Mouse (Mus musculus): Measurements from ENCODE around the gene Polr3b. TPM values are rescaled to one million over a fixed set of nuclear protein-coding genes. Genes with fewer than 3 reads are reported as not detected.
A peak's percentile ranks its signal among the peaks of the same experiment; 100 is the strongest.

The Polr3b gene
- polyA plus RNA-seq, 1 experiment from 2014 or later, result 17.2 TPM

DNA sequence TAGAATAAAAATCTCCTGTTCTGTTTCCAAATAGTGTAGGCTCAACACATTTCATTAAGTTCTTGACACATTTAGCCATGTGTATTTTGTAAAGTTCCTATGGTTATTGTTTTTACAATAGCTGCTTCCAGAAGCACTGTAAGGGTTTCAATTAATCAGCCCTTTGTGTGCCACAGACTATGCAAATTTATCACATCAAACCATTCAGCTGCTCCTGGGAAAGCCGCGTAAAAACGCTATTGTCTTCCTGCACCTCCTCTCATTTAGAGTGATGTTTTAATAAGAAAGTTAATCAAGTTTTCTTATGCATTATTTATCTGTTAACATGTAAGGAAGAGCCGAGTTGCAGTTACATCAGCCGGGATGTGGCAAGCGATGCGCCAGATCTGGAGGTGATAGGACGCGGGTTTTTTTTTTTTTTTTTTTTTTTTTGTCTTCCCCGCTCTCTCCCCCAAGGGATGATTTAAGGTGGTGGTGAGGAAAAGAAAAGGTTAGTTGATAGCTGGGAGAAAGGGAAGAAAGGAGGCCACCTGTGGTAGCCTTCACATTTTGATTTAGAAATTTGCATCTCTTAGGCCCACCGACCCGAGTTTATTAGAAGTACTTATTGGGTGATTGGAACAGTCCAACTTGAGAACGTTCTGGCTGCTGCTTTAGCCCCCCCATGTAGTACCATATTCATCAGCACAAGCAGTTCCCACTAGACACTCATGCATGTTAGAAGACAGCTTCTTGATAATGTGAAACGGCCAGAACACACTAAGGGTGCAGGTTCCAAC lies 85.8 kb downstream of the Polr3b start:
- peak overlapping the region; percentile 63; the same call in 1 of the 2 replicates for H3K27ac ChIP-seq
- H3K4me2 ChIP-seq (replicated peaks), result 0 out of 2 replicates have a peak overlapping the region, but pooled peaks have one; percentile 4
- WGBS, result 10% methylated on average over 14 of the region's 14 CpGs

DNA sequence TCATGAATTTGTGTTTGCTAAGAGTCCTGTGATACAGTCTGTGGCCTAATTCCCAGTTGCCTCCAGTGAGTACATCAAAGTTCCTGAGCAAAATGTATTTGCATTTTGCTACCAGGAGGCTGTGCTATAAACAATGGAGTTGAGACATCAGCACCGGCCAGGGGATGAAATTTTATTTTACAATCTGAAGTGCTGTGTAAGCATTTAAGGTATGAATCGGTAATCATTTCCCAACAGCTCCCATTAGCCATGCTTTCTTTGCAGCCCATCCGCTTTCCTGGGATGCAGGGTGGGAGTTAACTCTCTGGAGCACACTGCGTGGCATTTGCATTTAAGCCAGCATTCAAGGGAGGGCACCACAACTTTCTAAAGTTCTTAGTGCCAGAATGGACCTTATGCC lies 88.1 kb downstream of the Polr3b start:
- no peak for DNase-seq (ENCODE audit: low spot score)
- Histone ChIP-seq H3K4me3 (replicated peaks; ENCODE audit: low read length) (no peak overlapping the region), H3K9me3 (ENCODE audit: control insufficient read depth, low read length) (no peaks in the 10 kb centered on the region), H3K4me2 (replicated peaks) (no peak overlapping the region), H3K27ac (peak overlapping the region; percentile 38), H3K9ac (no peak overlapping the region), H3K36me3 (replicated peaks; ENCODE audit: control insufficient read depth, insufficient read depth) (0 out of 2 replicates have a peak, but pooled peaks cover 3% of the 10 kb centered on the region), H3K27me3 (ENCODE audit: control insufficient read depth, insufficient read depth, low read length) (no peaks in the 10 kb centered on the region), H3K4me1 (replicated peaks; ENCODE audit: control insufficient read depth, insufficient read depth, low read length) (peaks cover 37% of the 10 kb centered on the region)
- ATAC-seq (ENCODE audit: low FRiP score), result no peak
- 15% methylated on average over 4 of the region's 4 CpGs for WGBS

More for the DNA sequence above, 85.8 kb downstream of the Polr3b start:
- Histone ChIP-seq H3K9me3 (ENCODE audit: control insufficient read depth, low read length) (no peaks in the 10 kb centered on the region), H3K36me3 (replicated peaks; ENCODE audit: control insufficient read depth, insufficient read depth) (no peaks in the 10 kb centered on the region; the same call in 1 of the 2 replicates), H3K4me1 (replicated peaks; ENCODE audit: control insufficient read depth, insufficient read depth, low read length) (peaks cover 34% of the 10 kb centered on the region), H3K9ac (no peak overlapping the region), H3K27me3 (ENCODE audit: control insufficient read depth, insufficient read depth, low read length) (no peaks in the 10 kb centered on the region), H3K4me3 (replicated peaks; ENCODE audit: low read length) (no peak overlapping the region)
- DNase-seq (ENCODE audit: low spot score) (no peak), ATAC-seq (ENCODE audit: low FRiP score) (no peak)

DNA sequence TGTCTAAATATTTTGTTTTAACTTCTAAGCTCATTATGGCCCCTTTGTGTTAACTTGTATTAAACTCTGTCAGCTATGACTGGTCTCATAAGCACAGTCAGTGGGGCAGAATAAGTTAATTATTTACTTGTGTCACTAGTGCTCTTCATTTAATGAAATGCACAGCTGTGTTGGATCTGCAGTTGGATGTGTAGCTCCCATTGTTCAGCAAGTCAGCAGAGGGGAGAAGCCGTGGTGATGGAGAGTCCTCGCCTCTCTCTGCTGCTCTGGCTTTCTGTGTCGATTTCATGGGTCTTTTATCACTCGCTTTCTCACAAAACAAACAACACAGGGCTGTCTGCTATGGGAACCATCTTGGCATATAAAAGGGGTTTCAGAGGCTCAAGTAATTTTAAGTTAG lies 88.7 kb downstream of the Polr3b start:
- Histone ChIP-seq H3K4me2 (replicated peaks) (no peak overlapping the region), H3K9me3 (ENCODE audit: control insufficient read depth, low read length) (no peaks in the 10 kb centered on the region), H3K4me1 (replicated peaks; ENCODE audit: control insufficient read depth, insufficient read depth, low read length) (peaks cover 37% of the 10 kb centered on the region), H3K4me3 (replicated peaks; ENCODE audit: low read length) (no peak overlapping the region), H3K36me3 (replicated peaks; ENCODE audit: control insufficient read depth, insufficient read depth) (0 out of 2 replicates have a peak, but pooled peaks cover 3% of the 10 kb centered on the region), H3K9ac (no peak overlapping the region), H3K27me3 (ENCODE audit: control insufficient read depth, insufficient read depth, low read length) (no peaks in the 10 kb centered on the region), H3K27ac (no peak overlapping the region)
- WGBS, result 7% methylated on average over 4 of the region's 4 CpGs
- peak; percentile 74 for ATAC-seq (ENCODE audit: low FRiP score)
- peak; percentile 59 for DNase-seq (ENCODE audit: low spot score)

DNA sequence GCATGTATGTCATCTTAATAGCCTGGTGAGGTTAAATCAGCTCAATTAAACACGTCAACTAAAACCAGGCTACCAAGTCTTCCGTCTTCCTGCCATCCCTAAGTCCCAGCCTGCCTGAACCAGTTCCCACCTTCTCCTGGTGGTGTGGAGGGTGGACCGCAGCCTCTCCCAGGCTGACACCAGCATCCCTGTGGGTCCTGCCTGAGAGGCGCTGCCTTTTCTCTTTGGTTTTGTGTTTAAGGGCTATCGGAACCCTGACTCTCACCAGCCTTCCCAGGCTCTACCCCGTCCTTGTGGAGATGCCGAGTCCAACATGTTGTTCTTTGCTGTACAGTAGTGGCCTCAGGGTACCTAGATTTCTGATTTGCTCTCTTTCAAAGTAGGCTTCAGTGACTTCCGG lies 89.4 kb downstream of the Polr3b start:
- Histone ChIP-seq H3K4me3 (replicated peaks; ENCODE audit: low read length) (no peak overlapping the region), H3K36me3 (replicated peaks; ENCODE audit: control insufficient read depth, insufficient read depth) (0 out of 2 replicates have a peak, but pooled peaks cover 3% of the 10 kb centered on the region), H3K9me3 (ENCODE audit: control insufficient read depth, low read length) (no peaks in the 10 kb centered on the region), H3K9ac (no peak overlapping the region), H3K27ac (peak overlapping the region; percentile 39; the same call in 1 of the 2 replicates), H3K27me3 (ENCODE audit: control insufficient read depth, insufficient read depth, low read length) (no peaks in the 10 kb centered on the region), H3K4me2 (replicated peaks) (no peak overlapping the region), H3K4me1 (replicated peaks; ENCODE audit: control insufficient read depth, insufficient read depth, low read length) (peaks cover 37% of the 10 kb centered on the region)
- ATAC-seq (ENCODE audit: low FRiP score), result peak; percentile 29
- no peak for DNase-seq (ENCODE audit: low spot score)
- 20% methylated on average over 8 of the region's 8 CpGs for WGBS

DNA sequence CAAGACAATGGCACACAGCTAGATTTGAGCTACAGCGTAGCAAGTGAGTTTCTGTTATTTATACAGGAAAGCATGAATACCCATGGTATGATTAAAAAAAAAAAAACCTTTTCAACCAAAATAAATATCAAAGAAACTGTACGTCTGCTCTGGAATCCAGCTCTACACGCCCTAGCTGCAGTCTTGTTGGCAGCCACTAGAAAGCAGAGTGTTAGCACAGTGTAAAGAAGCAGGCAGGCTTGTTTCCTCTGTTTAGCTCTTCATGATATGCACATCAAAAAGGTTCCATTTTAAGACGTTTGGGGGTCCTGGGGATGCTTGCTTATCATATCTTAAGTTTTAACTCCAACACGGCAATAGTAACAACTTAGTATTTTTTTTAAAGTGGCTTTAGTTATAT lies 89.8 kb downstream of the Polr3b start:
- Histone ChIP-seq H3K4me3 (replicated peaks; ENCODE audit: low read length) (no peak overlapping the region), H3K36me3 (replicated peaks; ENCODE audit: control insufficient read depth, insufficient read depth) (0 out of 2 replicates have a peak, but pooled peaks cover 3% of the 10 kb centered on the region), H3K27ac (peak overlapping the region; percentile 39; the same call in 1 of the 2 replicates), H3K4me1 (replicated peaks; ENCODE audit: control insufficient read depth, insufficient read depth, low read length) (peaks cover 37% of the 10 kb centered on the region), H3K9ac (no peak overlapping the region), H3K9me3 (ENCODE audit: control insufficient read depth, low read length) (no peaks in the 10 kb centered on the region), H3K4me2 (replicated peaks) (no peak overlapping the region), H3K27me3 (ENCODE audit: control insufficient read depth, insufficient read depth, low read length) (no peaks in the 10 kb centered on the region)
- 35% methylated on average over 5 of the region's 5 CpGs for WGBS
- ATAC-seq (ENCODE audit: low FRiP score) (no peak), DNase-seq (ENCODE audit: low spot score) (no peak)

DNA sequence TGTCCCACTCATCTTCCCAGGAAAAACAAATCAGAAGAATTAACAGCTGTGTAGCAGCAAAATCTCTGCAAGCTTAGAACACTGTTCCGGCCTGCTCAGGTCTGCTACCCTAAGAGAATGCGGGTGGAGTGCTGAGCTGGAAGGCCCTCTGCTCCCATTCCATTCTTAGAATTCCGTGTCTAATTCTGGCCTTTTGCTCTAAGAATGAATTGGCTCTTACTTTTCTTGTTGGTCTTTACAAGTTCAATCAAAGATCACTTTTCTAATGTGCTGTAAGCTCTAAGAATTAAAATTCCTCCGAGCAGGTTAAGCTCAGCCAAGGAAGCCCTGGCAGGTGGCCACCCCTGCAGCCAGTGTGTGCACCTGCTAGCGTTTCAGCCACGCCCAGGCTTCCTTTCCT lies 90.4 kb downstream of the Polr3b start:
- peak overlapping the region; percentile 33; the same call in 1 of the 2 replicates for H3K27ac ChIP-seq
- no peaks in the 10 kb centered on the region for H3K9me3 ChIP-seq (ENCODE audit: control insufficient read depth, low read length)
- no peak for ATAC-seq (ENCODE audit: low FRiP score)
- H3K4me3 ChIP-seq (replicated peaks; ENCODE audit: low read length), result no peak overlapping the region
- H3K4me1 ChIP-seq (replicated peaks; ENCODE audit: control insufficient read depth, insufficient read depth, low read length), result peaks cover 33% of the 10 kb centered on the region
- H3K36me3 ChIP-seq (replicated peaks; ENCODE audit: control insufficient read depth, insufficient read depth), result 0 out of 2 replicates have a peak, but pooled peaks cover 3% of the 10 kb centered on the region
- no peak overlapping the region for H3K9ac ChIP-seq
- DNase-seq (ENCODE audit: low spot score), result no peak
- H3K27me3 ChIP-seq (ENCODE audit: control insufficient read depth, insufficient read depth, low read length), result no peaks in the 10 kb centered on the region
- H3K4me2 ChIP-seq (replicated peaks), result no peak overlapping the region
- WGBS, result 49% methylated on average over 6 of the region's 6 CpGs

DNA sequence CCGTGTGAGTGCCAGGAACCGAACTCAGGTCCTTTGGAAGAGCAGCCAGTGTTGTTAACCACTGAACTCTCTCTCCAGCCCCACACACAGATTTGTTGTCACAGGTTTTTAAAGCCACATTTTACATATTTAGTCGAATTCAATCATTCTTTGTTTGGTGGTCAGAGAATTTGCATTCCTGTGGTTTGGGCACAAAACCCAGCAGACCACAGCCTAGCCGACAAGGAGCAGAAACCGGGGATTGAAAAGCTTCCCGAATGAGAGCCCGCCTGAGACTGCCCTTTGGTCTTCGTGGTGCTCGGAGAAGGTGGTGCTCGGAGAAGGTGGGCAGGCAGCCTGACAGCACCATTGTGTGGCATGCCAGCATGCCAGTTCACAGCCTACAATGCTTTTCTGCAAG lies 91.0 kb downstream of the Polr3b start:
- WGBS, result 37% methylated on average over 10 of the region's 10 CpGs
- Histone ChIP-seq H3K27ac (0 out of 2 replicates have a peak overlapping the region, but pooled peaks have one; percentile 33), H3K4me1 (replicated peaks; ENCODE audit: control insufficient read depth, insufficient read depth, low read length) (peaks cover 28% of the 10 kb centered on the region), H3K9me3 (ENCODE audit: control insufficient read depth, low read length) (no peaks in the 10 kb centered on the region), H3K4me2 (replicated peaks) (no peak overlapping the region), H3K9ac (0 out of 2 replicates have a peak overlapping the region, but pooled peaks have one; percentile 29), H3K27me3 (ENCODE audit: control insufficient read depth, insufficient read depth, low read length) (no peaks in the 10 kb centered on the region), H3K36me3 (replicated peaks; ENCODE audit: control insufficient read depth, insufficient read depth) (0 out of 2 replicates have a peak, but pooled peaks cover 3% of the 10 kb centered on the region), H3K4me3 (replicated peaks; ENCODE audit: low read length) (no peak overlapping the region)
- no peak for ATAC-seq (ENCODE audit: low FRiP score)
- no peak for DNase-seq (ENCODE audit: low spot score)

DNA sequence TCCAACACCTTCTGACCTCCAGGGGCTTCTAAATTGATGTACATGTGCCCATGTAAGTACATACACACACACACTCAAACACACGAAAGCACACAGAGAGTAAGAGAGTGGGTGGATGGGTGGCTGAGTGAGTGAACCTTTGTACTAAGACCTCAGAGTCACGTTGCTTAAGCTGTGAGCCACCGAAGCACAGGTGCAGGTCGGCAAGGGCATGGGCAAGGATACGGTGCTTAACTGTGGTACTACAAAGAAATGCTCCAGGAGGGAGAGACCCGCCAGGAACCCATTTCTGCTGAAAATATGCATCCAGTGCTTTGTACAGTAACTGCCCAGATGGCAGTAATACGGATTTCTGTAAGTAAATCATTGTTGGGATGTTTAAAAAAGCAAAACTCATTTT lies 93.5 kb downstream of the Polr3b start:
- no peaks in the 10 kb centered on the region for H3K27me3 ChIP-seq (ENCODE audit: control insufficient read depth, insufficient read depth, low read length)
- 91% methylated on average over 7 of the region's 7 CpGs for WGBS
- ATAC-seq (ENCODE audit: low FRiP score), result no peak

DNA sequence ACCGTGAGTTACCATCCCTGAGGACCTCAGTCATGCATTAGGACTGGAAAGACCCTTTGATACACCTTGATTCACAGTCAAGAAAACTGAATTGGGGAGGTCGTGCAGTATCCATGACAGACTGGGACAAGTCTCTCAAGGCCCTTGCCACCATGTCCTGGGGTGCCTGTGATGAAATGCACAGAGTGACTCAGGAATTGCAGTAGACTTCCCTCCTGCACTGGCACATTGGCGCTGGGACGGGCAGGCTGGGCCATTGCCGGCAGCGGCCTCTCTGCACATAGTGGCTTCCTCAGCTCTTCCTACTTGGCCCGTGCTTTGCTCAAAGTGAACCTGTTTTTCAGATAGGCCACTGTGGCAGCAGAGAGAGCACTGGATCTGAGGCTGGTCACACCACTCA lies 94.5 kb downstream of the Polr3b start:
- H3K4me1 ChIP-seq (replicated peaks; ENCODE audit: control insufficient read depth, insufficient read depth, low read length), result peaks cover 13% of the 10 kb centered on the region
- DNase-seq (ENCODE audit: low spot score) (no peak), ATAC-seq (ENCODE audit: low FRiP score) (no peak)
- H3K27me3 ChIP-seq (ENCODE audit: control insufficient read depth, insufficient read depth, low read length), result no peaks in the 10 kb centered on the region
- no peak overlapping the region for H3K4me3 ChIP-seq (replicated peaks; ENCODE audit: low read length)
- no peaks in the 10 kb centered on the region for H3K9me3 ChIP-seq (ENCODE audit: control insufficient read depth, low read length)
- no peak overlapping the region for H3K27ac ChIP-seq
- peaks cover 18% of the 10 kb centered on the region for H3K36me3 ChIP-seq (replicated peaks; ENCODE audit: control insufficient read depth, insufficient read depth)
- H3K9ac ChIP-seq, result no peak overlapping the region
- H3K4me2 ChIP-seq (replicated peaks), result no peak overlapping the region
- 95% methylated on average over 7 of the region's 7 CpGs for whole genome bisulfite sequencing

More for the DNA sequence above, 93.5 kb downstream of the Polr3b start:
- Histone ChIP-seq H3K9ac (no peak overlapping the region), H3K27ac (no peak overlapping the region), H3K4me2 (replicated peaks) (no peak overlapping the region), H3K36me3 (replicated peaks; ENCODE audit: control insufficient read depth, insufficient read depth) (peaks cover 9% of the 10 kb centered on the region), H3K9me3 (ENCODE audit: control insufficient read depth, low read length) (no peaks in the 10 kb centered on the region), H3K4me1 (replicated peaks; ENCODE audit: control insufficient read depth, insufficient read depth, low read length) (peaks cover 20% of the 10 kb centered on the region), H3K4me3 (replicated peaks; ENCODE audit: low read length) (no peak overlapping the region)
- no peak for DNase-seq (ENCODE audit: low spot score)
